25 mouse cellular contexts compared by ENCODE assay signal in genomic region chr12:56020954-56021514, GRCm38 (mm10).
A peak's percentile ranks its signal among the peaks of the same experiment; 100 is the strongest.
DNase-seq lines count a peak whose midpoint lies in the region; ATAC-seq lines count a peak whose summit lies in the region.
"Had no signal": no experiment of that assay in that cellular context is flagged by ENCODE, and none has a peak within 500 bp of the region (broad histone marks: within the 10 kb centered on the region; RNA-seq: fewer than 3 reads in every experiment).

No protein-coding gene starts in this region.

- peaks cover 35% of the 10 kb centered on the region for H3K4me1 ChIP-seq in forebrain, embryonic 10.5 days
- H3K4me1 ChIP-seq in forebrain, embryonic 14.5 days (ENCODE audit: control insufficient read depth, insufficient read depth, low read length), result peaks cover 2% of the 10 kb centered on the region; the same call in 1 of the 2 replicates
- H3K4me1 ChIP-seq in neural tube, embryonic 13.5 days (replicated peaks), result peaks cover 11% of the 10 kb centered on the region
- 0 out of 2 replicates have a peak, but pooled peaks cover 3% of the 10 kb centered on the region for H3K4me1 ChIP-seq in neural tube, embryonic 15.5 days
- H3K4me1 ChIP-seq in midbrain, embryonic 13.5 days (replicated peaks), result peaks cover 17% of the 10 kb centered on the region
- no peaks in the 10 kb centered on the region for H3K4me1 ChIP-seq in kidney, embryonic 15.5 days
- H3K4me1 ChIP-seq: embryonic facial prominence, embryonic 15.5 days; heart, embryonic 10.5 days; hindbrain, embryonic 15.5 days; intestine, embryonic 15.5 days; liver, embryonic 12.5 days had no signal

- peak; percentile 29 for DNase-seq in forebrain, embryonic 10.5 days (ENCODE audit: extremely low spot score, low spot score)
- no peak for DNase-seq in forebrain, embryonic 14.5 days (ENCODE audit: low spot score)
- DNase-seq in spleen, adult 18-20 months, result no peak
- DNase-seq: adrenal gland, postnatal 14 days; cerebellum, adult 11-12 months; cerebellum, postnatal 10 days; gastrocnemius, postnatal 10 days; heart, postnatal 4 days; kidney, adult 8-10 months; kidney, postnatal 25 days; layer of hippocampus, postnatal 36 days; lung, adult 18-20 months; lung, postnatal 10 days; right cerebral cortex, postnatal 25 days; thymus, postnatal 14 days had no signal

- H3K9ac ChIP-seq in forebrain, embryonic 14.5 days (ENCODE audit: low read length), result no peak overlapping the region
- no peak overlapping the region for H3K9ac ChIP-seq in neural tube, embryonic 13.5 days
- H3K9ac ChIP-seq in neural tube, embryonic 15.5 days (replicated peaks), result no peak overlapping the region
- H3K9ac ChIP-seq in midbrain, embryonic 13.5 days (replicated peaks), result no peak overlapping the region
- no peak overlapping the region for H3K9ac ChIP-seq in kidney, embryonic 15.5 days
- H3K9ac ChIP-seq: embryonic facial prominence, embryonic 15.5 days; hindbrain, embryonic 15.5 days; intestine, embryonic 15.5 days; limb, embryonic 13.5 days; liver, embryonic 12.5 days had no signal

- 17% methylated on average over 7 of the region's 7 CpGs for WGBS in forebrain, embryonic 10.5 days
- 4% methylated on average over 7 of the region's 7 CpGs for WGBS in forebrain, embryonic 14.5 days
- 20% methylated on average over 7 of the region's 7 CpGs for WGBS in neural tube, embryonic 13.5 days
- 19% methylated on average over 7 of the region's 7 CpGs for WGBS in neural tube, embryonic 15.5 days
- WGBS in midbrain, embryonic 13.5 days, result 3% methylated on average over 7 of the region's 7 CpGs
- WGBS in kidney, embryonic 15.5 days, result 19% methylated on average over 7 of the region's 7 CpGs

- H3K4me3 ChIP-seq in forebrain, embryonic 10.5 days, result no peak overlapping the region
- H3K4me3 ChIP-seq in forebrain, embryonic 14.5 days (ENCODE audit: low read depth, low read length), result no peak overlapping the region
- no peak overlapping the region for H3K4me3 ChIP-seq in neural tube, embryonic 13.5 days
- no peak overlapping the region for H3K4me3 ChIP-seq in neural tube, embryonic 15.5 days (replicated peaks)
- no peak overlapping the region for H3K4me3 ChIP-seq in midbrain, embryonic 13.5 days (replicated peaks)
- H3K4me3 ChIP-seq in kidney, embryonic 15.5 days (replicated peaks), result no peak overlapping the region
- H3K4me3 ChIP-seq: embryonic facial prominence, embryonic 15.5 days; heart, embryonic 10.5 days; hindbrain, embryonic 15.5 days; intestine, embryonic 15.5 days; limb, embryonic 13.5 days; liver, embryonic 12.5 days had no signal

- H3K9me3 ChIP-seq in forebrain, embryonic 10.5 days, result no peaks in the 10 kb centered on the region
- no peaks in the 10 kb centered on the region for H3K9me3 ChIP-seq in forebrain, embryonic 14.5 days (replicated peaks; ENCODE audit: control insufficient read depth, low read length)
- no peaks in the 10 kb centered on the region for H3K9me3 ChIP-seq in neural tube, embryonic 13.5 days
- H3K9me3 ChIP-seq in neural tube, embryonic 15.5 days (replicated peaks), result no peaks in the 10 kb centered on the region
- no peaks in the 10 kb centered on the region for H3K9me3 ChIP-seq in midbrain, embryonic 13.5 days
- H3K9me3 ChIP-seq in kidney, embryonic 15.5 days (replicated peaks), result no peaks in the 10 kb centered on the region
- H3K9me3 ChIP-seq: embryonic facial prominence, embryonic 15.5 days; heart, embryonic 10.5 days; hindbrain, embryonic 15.5 days; intestine, embryonic 15.5 days; limb, embryonic 13.5 days; liver, embryonic 12.5 days had no signal

- no peaks in the 10 kb centered on the region for H3K36me3 ChIP-seq in forebrain, embryonic 10.5 days (replicated peaks)
- no peaks in the 10 kb centered on the region for H3K36me3 ChIP-seq in forebrain, embryonic 14.5 days (ENCODE audit: control insufficient read depth, insufficient read depth, low read length)
- no peaks in the 10 kb centered on the region for H3K36me3 ChIP-seq in neural tube, embryonic 13.5 days
- H3K36me3 ChIP-seq in neural tube, embryonic 15.5 days, result no peaks in the 10 kb centered on the region
- H3K36me3 ChIP-seq in midbrain, embryonic 13.5 days, result no peaks in the 10 kb centered on the region
- no peaks in the 10 kb centered on the region for H3K36me3 ChIP-seq in kidney, embryonic 15.5 days
- H3K36me3 ChIP-seq: embryonic facial prominence, embryonic 15.5 days; heart, embryonic 10.5 days; hindbrain, embryonic 15.5 days; intestine, embryonic 15.5 days; limb, embryonic 13.5 days; liver, embryonic 12.5 days had no signal

- no peak for ATAC-seq in forebrain, embryonic 14.5 days
- peak; percentile 47; the same call in 1 of the 2 replicates for ATAC-seq in neural tube, embryonic 13.5 days (ENCODE audit: low read depth)
- no peak for ATAC-seq in neural tube, embryonic 15.5 days (ENCODE audit: low FRiP score)
- ATAC-seq in midbrain, embryonic 13.5 days, result peak; percentile 90
- no peak for ATAC-seq in kidney, embryonic 15.5 days (replicated peaks; ENCODE audit: low FRiP score)
- ATAC-seq: intestine, embryonic 15.5 days; liver, embryonic 12.5 days had no signal

- no peak overlapping the region for H3K4me2 ChIP-seq in forebrain, embryonic 14.5 days (ENCODE audit: low read length)
- H3K4me2 ChIP-seq in neural tube, embryonic 13.5 days, result no peak overlapping the region
- H3K4me2 ChIP-seq in neural tube, embryonic 15.5 days, result no peak overlapping the region
- H3K4me2 ChIP-seq in midbrain, embryonic 13.5 days (replicated peaks), result peak overlapping the region; percentile 18; the same call in 1 of the 2 replicates
- H3K4me2 ChIP-seq in kidney, embryonic 15.5 days, result no peak overlapping the region
- H3K4me2 ChIP-seq: embryonic facial prominence, embryonic 15.5 days; hindbrain, embryonic 15.5 days; intestine, embryonic 15.5 days; limb, embryonic 13.5 days; liver, embryonic 12.5 days had no signal

- peaks cover 22% of the 10 kb centered on the region; the same call in 1 of the 2 replicates for H3K27me3 ChIP-seq in forebrain, embryonic 10.5 days (ENCODE audit: poor library complexity, severe bottlenecking)
- 0 out of 2 replicates have a peak, but pooled peaks cover 3% of the 10 kb centered on the region for H3K27me3 ChIP-seq in forebrain, embryonic 14.5 days (replicated peaks; ENCODE audit: control insufficient read depth, insufficient read depth, low read length)
- H3K27me3 ChIP-seq in neural tube, embryonic 13.5 days, result no peaks in the 10 kb centered on the region
- no peaks in the 10 kb centered on the region for H3K27me3 ChIP-seq in neural tube, embryonic 15.5 days (replicated peaks)
- no peaks in the 10 kb centered on the region for H3K27me3 ChIP-seq in midbrain, embryonic 13.5 days
- H3K27me3 ChIP-seq in kidney, embryonic 15.5 days, result no peaks in the 10 kb centered on the region
- H3K27me3 ChIP-seq: embryonic facial prominence, embryonic 15.5 days; hindbrain, embryonic 15.5 days; intestine, embryonic 15.5 days; limb, embryonic 13.5 days; liver, embryonic 12.5 days had no signal

- H3K27ac ChIP-seq in forebrain, embryonic 10.5 days, result peak overlapping the region; percentile 67; the same call in 1 of the 2 replicates
- no peak overlapping the region for H3K27ac ChIP-seq in forebrain, embryonic 14.5 days (ENCODE audit: low read depth, low read length)
- 0 out of 2 replicates have a peak overlapping the region, but pooled peaks have one; percentile 23 for H3K27ac ChIP-seq in neural tube, embryonic 13.5 days (replicated peaks)
- H3K27ac ChIP-seq in neural tube, embryonic 15.5 days (replicated peaks), result no peak overlapping the region
- peak overlapping the region; percentile 75 for H3K27ac ChIP-seq in midbrain, embryonic 13.5 days
- H3K27ac ChIP-seq in kidney, embryonic 15.5 days, result no peak overlapping the region
- H3K27ac ChIP-seq: embryonic facial prominence, embryonic 15.5 days; heart, embryonic 10.5 days; hindbrain, embryonic 15.5 days; intestine, embryonic 15.5 days; limb, embryonic 13.5 days; liver, embryonic 12.5 days had no signal

Comparison
In these comparisons a context has a peak if more than half of its experiments do, and no peak if none do; other contexts are left out.
1. H3K27ac ChIP-seq: peak in forebrain, embryonic 10.5 days (single experiment), neural tube, embryonic 13.5 days (single experiment) and midbrain, embryonic 13.5 days (single experiment); none in forebrain, embryonic 14.5 days (single experiment), neural tube, embryonic 15.5 days (single experiment) and kidney, embryonic 15.5 days (single experiment).
2. ATAC-seq: peak in neural tube, embryonic 13.5 days (single experiment) and midbrain, embryonic 13.5 days (single experiment); none in forebrain, embryonic 14.5 days (single experiment), neural tube, embryonic 15.5 days (single experiment) and kidney, embryonic 15.5 days (single experiment).